Mouse (Mus musculus) embryo, embryonic 10 days (tissue): ENCODE measurements at regions not wholly inside any gene's neighbourhood (a gene's known extent, or its start where the extent isn't known, plus 50 kb on each side); places are given as distances from the start of the nearest gene placed in this dataset.

Source experiments
- DNase-seq: peaks from one replicate; pipeline ENCODE4 v3.0.0-alpha.2; 2015; ENCODE audit warnings: low spot score

DNA sequence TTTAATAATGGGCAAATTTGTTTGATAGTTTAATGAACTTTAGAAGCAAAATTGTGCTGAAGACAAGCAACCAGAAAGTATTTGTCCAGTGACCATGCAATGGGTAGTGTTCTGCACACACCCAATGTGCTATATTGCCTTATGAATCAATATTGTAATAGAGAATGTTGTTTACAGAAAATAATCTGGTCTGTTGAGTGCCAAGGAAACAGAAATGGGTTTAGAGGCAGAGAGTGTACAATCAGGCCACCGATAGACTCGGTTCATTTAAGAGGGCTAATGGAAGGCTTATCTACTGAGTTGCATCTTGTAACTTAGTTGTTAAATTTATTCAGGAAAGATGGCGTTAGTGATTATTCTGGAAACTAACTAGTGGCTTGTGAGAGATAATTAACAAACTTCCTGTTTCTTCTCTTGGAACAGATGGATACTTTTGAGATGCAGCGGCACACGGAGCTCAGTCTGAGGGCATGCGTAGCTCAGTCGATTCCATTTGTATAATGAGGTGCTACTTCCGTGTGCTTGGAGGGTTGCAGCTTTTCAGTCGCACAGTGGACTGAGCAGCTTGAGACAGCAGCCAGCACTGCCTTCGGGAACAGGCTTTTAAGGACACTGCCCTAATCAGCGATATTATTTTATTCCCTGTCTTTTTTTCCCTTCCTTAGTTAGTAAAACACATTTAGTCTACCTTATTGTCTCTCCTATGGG, 171.6 kb upstream of the Pkn2 start:
- DNase-seq: no peak

DNA sequence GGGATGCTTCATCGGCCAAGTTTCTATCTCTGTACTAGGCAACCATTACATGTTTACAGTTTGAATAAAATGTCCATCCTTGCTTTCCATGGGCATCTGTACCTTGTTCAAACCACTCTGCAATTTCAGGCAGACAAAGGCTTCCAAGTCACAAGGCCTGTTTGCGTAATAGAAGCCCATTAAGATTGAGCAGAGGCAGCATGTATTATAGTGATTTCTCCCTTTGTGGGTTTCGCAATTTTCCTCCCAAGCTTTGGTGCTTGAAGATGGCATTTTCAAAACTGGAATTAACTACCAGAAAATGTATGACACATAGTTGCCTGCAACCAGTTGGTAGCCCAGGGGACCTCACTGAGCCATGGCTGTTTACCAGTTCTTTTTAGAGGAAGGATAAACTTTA, 158.9 kb upstream of the Pkn2 start:
- no peak for DNase-seq

DNA sequence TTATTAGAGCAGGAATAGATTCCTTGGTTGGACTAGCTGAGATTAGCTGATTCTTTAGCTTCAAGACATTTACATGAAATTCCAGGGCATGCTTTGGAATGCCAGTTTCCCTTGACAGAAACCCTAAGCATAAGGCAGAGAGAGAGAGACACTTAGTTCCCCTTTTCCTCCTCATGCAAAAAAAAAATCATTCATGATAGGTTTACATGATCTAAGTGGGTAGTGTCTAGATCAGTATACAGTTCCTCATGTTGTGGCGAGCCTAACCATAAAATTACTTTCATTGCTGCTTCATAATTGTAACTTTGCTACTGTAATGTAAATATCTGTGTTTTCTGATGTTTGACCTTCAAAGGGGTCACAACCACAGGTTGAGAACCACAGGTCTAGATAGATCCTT, 154.3 kb upstream of the Pkn2 start:
- DNase-seq: no peak

DNA sequence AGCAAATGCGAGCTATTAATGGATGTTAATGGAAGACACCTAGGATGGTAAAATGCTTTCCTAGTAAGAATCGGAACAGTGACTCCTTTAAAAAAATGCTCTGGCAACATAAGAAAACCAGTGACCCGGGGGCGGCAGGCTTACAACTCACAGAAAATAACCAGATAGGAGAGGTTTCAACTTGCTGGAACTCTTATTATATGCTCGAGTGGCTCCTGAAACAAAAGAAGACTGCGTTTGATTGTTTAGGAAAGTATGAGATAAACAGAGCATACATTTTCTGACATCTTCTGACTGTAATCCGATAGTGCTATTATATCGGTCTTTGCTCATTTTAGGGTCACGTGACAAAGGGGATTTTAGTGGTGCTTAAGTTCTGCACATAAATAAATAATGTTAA, 152.8 kb upstream of the Pkn2 start:
- DNase-seq: no peak

DNA sequence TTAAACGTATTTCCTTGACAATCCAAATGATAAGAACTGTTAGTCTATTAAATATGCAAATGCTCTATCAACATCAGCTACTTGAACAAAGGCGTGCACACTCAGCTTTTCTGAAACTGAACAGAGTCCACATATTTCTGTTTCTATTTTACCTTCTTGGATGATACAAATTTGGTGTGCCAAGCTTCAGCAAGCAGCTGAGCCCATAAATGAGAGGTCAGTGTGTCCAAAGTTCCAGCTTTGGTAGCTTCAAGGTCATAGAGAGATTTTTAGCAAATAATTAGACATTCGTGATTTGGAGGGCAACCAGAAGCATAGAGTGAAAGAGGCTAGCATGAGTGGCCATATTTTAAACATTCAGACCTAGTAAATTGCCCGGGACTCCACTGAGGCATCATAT, 140.7 kb upstream of the Pkn2 start:
- no peak for DNase-seq

DNA sequence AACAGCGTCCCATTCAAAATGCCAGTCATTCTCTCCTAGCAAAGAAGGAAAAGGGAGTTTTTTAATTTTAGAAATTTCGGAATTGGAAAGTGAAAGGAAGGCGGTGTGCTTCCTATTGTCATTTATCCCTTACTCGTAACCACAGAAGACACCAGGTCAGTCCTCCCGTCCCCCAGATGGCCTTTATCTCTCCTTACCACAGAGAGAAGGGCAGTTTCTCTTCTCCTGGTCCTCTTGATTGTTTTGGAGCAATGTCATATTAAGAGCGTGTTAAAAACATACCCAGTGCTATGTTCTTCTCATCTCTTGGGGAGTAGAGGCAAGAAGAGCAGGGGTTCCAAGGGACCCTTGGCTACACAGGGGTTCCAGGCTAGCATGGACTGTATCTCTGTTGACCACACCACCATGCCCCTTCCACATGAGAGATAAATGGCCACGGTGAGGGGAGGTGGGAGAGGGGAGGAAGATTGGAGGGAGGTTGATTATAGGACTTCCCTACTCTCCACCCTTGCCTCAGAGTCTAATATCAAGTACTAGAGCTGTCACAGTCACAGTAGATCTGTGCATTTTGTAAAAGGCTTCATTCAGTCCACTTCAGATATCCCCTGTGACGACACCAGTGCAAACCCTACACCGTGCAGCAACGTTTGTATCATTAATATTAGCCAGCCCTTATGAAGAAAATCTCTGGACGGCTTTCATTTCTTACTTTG, 139.5 kb upstream of the Pkn2 start:
- DNase-seq: no peak

DNA sequence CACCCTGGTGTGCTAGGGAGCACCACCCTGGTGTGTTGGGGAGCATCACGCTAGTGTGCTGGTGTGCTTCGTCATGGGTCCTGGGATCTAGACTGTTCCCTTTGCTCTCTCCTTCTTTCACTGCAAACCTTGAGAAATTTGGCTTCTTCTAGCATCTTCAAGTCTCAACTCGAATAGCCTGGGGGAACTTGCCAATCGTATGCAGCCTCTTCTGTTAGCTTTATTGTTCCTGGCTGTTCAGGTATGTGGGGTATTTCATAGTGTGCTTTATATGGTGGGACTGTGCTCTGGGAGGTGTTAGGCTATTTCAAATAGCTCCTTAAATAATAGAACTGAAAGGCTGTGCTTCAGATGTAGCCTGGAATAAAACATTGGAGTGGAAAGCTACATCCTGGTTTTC, 135.7 kb upstream of the Pkn2 start:
- DNase-seq: no peak

DNA sequence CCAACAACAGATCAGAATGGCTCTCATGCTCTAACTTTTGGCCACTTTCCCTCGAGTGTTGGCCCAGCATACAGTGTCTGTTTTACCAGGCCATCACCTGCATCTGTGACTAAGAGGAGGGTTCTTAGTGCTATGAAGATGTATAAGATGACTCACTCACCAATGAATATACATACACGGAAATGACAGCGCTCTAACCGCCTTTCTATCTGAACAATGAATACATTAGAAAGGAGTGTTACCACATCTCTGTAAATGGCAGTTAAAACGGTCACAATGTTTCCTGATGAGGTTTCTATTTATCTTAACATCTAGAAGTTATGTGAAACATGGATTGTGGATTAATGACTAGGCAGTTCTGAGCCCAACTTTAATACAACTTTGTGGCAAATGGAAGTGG, 135.0 kb upstream of the Pkn2 start:
- no peak for DNase-seq

DNA sequence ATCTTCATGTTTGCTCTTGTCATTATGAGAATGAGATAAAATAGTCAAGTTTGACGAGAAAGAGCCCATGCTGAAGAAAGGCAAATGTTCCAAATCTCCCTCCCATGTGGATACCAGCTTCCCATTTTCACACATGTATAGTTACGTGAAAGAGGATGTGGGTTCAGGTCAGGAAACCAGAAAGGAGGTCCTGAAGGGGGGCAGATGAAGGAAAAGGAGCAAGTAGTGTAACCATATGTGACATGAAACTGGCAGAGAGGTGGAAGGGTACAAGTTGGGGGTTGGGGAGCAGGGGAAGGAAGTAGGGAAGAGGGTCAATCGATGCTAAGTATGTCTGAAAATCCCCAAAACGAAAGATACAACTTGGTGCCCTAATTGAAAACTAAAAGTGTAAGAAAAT, 132.6 kb upstream of the Pkn2 start:
- DNase-seq: no peak

DNA sequence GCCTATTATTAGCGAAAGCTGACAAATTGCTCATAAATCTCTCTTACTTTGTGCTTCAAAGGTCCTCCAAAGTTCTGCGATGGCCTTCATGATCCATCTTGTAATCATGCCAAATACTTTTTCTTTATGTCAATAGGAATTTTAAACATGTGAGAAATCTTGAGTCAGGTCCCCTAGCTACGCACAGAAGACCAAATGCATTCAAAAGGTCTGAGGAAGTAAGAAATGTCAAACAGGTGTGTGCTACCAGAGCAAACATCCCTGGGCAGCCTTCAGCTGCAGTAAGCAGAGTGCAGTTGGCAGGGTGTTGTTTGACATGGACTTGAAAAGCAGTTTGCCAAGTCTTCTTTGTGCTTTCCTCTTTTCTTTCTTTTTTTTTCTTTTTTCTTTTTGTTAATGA, 125.2 kb upstream of the Pkn2 start:
- no peak for DNase-seq

DNA sequence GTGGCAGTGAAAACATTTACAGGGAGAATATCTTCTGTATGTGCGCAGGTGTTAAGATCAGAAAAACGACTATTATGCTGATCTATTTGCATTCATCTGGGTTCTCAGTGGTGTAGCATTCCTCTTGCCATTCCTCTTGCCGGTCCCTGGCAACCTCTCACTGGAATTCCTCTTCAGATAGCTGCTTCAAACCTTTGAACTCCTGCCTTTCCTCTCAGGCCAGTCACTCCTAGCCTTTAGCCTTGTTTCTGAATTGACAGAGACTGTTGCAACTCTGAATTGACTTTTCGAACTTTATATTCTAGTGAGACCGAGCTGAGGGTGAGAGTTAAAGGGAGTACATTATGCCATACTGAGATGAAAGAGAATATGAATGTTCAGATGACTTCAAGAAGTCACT, 120.1 kb upstream of the Pkn2 start:
- no peak for DNase-seq

DNA sequence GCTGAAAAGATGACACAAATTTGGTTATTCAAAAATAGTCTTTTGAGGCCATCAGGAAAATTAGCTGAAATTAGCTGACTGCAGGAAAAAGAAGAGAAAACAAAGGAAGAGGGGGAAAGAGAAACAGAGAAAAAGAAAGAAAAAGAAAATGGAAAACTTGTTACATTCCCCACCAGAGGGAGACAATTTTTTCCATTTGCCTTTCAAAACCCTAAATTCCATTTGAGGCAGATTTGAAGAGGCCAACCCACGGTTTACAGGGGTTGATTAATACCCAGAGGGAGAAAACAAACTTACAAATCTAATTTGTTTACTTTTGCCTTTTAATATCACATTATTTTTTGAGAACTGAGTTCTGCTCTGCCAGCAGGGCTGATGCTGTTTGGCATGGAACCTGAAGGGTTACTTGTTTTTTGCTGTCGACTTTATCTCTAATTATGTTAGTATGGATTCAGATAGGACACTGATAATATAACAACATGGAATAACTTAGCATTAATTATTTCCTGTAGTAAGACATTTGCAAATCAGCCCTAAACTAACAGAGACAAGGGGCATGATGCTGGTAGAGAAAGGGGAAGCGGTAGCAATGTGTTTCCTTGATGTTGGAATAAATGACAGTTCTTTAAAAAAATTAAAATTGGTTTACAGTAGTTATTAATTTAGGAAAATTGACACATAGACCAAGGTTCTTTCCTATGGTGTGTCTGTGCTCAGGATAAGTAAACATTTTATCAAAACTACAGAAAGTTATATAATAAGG, 114.4 kb upstream of the Pkn2 start:
- no peak for DNase-seq

DNA sequence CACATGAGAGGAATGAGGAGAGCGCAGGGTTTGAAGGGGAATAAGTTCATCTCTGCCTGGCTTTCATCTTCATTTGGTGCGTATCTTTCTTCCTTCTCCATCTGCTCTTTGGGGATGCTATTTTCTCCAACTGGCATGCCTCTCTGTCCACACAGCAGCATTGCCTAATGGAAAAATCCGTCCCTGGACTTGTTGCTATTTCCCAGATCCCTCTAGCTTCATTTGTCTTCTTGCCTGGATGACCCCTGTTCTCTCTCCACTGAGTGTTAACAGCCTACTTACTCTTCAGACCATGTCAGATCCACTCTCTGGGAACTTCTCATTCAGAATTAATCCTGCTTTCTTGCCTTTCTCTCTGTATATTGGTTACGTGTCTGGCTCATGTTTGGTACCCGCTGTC, 102.7 kb upstream of the Pkn2 start:
- DNase-seq: no peak

DNA sequence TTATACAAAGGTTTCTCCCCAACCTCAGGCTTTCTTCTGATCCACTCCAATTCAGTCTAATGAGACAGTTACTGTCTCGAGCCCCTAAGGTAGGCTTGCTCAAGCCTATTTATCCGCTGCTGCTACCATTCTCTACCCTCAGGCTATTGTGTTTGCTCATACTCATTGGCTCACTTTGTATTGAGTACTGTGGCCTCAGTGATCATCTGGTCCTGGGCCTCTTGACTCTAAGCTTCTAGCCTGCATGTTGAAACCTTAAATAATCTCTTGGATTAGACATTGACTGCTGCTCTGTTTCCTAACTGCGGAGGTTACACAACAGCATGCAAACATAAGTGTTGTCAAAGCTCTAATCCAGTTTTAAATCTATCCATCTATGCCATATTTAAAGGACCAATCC, 99.4 kb upstream of the Pkn2 start:
- no peak for DNase-seq

DNA sequence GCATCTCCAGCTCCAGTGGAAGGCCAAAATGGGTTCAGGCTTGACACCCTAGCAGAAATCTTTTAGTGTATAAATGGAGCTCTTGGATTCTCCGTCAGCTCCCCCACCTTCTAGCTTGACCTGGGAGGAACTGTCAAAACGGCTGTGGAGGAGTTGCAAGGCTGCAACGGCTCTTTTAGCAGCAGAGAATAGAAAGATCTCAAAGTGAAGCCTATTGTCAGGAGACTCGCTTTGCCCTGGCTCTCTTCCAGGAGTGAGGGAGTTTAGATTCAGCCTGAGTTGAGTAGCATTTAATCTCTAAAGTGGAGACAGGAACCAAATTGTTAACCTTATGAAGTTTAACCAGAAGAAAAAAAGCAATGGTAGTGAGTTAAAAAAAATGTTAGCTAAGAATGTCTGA, 97.4 kb upstream of the Pkn2 start:
- DNase-seq: no peak

DNA sequence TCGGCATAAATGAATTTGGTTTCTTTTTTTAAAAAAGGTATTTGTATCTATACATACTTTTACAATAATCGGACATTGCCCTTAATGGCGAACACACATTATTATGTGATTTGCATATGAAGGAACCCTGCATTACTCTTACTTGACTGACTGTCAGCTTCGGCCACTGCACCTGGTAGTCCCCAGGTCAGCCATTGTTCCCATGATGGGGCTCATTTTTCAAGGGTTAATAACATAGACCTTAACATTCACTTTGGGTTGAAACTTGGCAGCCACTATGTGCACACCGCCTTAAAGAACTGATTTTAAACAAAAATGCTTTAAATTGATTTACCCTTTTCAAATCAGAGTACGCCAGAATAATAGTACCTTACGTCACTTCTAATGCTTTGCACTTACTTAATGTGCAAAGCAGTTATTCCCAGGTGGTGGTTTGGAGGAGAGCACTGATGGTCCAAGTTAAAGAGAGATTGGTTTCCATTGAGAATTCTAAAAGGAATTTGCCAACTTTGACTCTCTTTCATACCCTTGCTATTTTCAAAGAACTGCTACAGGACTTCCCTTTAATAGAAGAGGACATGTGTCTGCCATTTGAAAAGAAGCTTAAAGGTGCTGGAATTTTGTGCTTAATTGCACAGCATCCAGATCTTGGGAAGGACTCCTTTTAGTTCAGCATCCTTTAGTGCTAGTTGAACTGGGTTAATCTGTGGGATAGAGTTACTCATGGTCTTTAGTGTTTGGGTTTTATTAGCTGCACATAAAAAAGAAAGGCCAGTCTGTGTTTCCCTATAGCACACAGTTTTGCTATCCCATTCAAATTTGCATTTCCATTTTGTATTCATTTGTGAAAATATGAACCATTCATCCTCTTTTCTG, 95.0 kb upstream of the Pkn2 start:
- DNase-seq: no peak

DNA sequence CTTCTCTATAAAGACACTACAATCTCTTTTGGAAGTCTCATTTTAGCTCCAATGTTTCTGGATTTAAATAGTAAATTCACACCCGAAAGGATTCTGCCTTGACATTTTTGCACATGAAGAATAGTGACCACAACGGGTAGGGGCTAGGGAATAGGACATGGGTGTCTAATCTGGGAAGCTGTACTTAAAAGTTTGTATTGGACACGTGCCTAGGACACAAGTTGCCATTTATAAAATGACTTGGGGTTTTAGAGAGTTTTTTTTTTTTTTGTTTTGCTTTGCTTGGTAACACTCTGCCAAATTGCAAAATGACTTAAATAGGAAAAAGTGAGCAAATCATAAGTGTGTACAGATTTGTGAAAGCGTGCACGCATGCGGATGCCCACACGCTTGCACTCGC, 93.8 kb upstream of the Pkn2 start:
- no peak for DNase-seq

DNA sequence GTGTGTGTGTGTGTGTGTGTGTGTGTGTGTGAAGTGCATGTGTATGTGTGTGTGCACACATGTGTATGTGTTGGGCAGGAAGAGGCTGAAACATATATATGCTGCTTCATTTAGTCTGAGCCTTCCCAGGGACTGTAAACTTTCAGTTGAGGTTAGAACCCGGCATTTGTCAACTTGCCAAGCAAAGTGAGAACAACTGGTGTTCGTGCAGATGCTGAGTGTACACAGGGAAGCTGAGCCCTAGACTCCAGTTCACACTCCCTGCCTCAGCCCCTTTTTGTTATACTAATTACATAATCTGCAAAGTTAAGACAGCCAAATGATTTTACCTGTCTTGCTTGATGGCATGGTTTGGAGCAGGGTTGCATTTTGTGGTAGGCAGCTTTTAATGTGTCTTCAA, 87.7 kb upstream of the Pkn2 start:
- DNase-seq: no peak

DNA sequence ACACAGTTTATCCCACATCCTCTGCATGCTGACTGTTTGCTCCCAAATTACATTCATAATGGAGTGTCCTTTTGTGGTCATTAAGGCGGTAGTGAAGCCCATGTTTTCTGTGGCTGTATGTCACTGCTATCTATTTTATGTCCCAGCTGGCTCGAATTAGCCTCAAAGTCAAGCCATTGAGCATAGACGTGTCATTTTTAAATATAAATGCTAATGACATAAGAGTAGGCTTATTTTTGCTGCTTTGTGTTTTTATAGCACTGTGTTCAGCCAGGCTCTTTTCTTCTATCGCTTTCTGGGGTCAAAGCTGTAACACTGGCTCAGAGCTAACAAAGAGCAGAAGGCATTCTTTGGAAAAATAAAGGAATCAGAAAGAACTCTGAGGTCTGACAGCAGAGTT, 83.8 kb upstream of the Pkn2 start:
- no peak for DNase-seq

DNA sequence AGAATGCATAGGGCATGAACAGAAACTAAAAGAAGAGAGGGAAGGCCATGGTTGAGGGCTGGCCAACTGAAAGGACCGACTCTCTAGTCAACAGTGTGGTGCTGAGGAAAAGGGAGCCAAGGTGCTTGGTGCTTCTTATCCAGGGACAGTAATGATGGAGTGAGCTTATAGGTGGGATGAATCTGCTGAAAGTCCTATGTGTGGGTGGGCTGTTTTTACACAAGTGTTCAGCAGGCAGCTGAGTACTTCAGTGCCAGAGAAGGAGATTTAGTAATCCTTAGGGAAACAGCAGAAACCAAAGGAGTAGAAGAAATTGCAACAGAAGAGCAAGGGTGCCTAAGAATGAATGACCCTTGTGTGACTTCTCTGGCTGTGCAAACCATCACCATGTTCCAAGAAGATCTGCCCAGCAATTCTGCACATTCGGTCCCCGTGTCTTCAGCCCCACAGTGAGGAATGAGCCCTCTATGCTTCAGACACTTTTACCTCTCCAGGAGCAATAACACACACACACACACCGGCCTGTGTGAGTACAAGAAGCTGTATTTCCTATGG, 82.1 kb upstream of the Pkn2 start:
- no peak for DNase-seq

DNA sequence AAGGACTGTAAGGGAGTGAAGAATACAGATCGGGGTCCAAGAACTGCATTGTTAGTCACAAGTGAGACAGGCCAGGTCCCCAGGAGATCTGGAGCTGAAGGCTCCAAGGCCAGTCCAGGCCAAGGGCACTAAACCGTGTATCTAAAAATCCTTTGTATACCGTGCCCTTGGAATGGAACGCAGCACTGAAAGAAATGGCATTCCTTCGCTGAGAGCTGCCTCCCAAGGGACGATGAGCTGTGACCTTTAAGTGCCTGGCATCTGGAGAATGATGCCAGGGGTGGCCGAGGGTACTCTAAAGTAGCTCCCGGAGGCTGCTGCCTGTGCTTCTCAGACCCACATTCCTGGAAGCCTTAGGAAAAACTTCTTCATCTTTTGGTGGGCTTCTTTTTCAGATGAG, 76.0 kb upstream of the Pkn2 start:
- DNase-seq: no peak

DNA sequence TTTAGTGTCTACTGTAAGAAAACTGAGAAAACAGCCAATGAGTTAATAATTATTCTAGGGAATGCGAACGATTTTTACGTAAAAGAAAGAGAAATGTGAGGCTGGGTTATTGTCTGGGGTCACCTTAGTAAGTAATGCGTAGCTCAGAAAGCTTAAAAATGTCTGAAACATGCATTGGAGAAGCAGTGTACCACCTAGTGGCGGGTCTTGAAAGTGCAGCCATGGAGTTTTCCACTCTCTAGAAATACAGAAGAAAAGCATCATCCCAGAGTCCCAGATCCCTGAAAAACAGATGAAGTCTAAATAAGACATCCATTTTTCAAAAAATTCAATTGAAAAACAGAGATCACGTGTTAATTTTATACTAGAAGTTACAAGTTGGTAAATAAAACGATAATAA, 67.0 kb upstream of the Pkn2 start:
- DNase-seq: peak; percentile 75
